Mouse (Mus musculus) hindbrain, embryonic 13.5 days (tissue): ENCODE data around the gene Arsb. TPM values are rescaled to one million over a fixed set of nuclear protein-coding genes. Genes with fewer than 3 reads are reported as not detected.
A peak's percentile ranks its signal among the peaks of the same experiment; 100 is the strongest.

Experiments
- ATAC-seq: fragments of 200-750 bp; cut with Nextera tagmentation; 2 replicates; pipeline ENCODE4 v1.8.0; 2017; ENCODE audit warnings: moderate TSS enrichment; ENCODE audit not compliant: low FRiP score
- H3K27ac ChIP-seq: fragments of 300-500 bp; sonication (generic); 2 replicates; pipeline ENCODE4 v1.5.1; 2015; ENCODE audit warnings: inconsistent platforms, mild to moderate bottlenecking, moderate library complexity
- H3K27me3 ChIP-seq: fragments of 300-500 bp; sonication (generic); 2 replicates; pipeline ENCODE4 v1.6.1; 2015; ENCODE audit warnings: mild to moderate bottlenecking, inconsistent platforms
- H3K36me3 ChIP-seq: fragments of 300-500 bp; sonication (generic); 2 replicates; pipeline ENCODE4 v1.6.1; 2015; ENCODE audit warnings: mild to moderate bottlenecking, inconsistent platforms
- H3K4me1 ChIP-seq: fragments of 300-500 bp; sonication (generic); replicated peaks from 2 replicates; pipeline ENCODE4 v1.6.1; 2015; ENCODE audit warnings: inconsistent platforms
- H3K4me2 ChIP-seq: fragments of 300-500 bp; sonication (generic); 2 replicates; pipeline ENCODE4 v1.6.1; 2015; ENCODE audit warnings: inconsistent platforms, mild to moderate bottlenecking, moderate library complexity
- H3K4me3 ChIP-seq: fragments of 300-500 bp; sonication (generic); 2 replicates; pipeline ENCODE4 v1.5.1; 2015; ENCODE audit warnings: mild to moderate bottlenecking, inconsistent platforms
- H3K9ac ChIP-seq: fragments of 300-500 bp; sonication (generic); 2 replicates; pipeline ENCODE4 v1.6.1; 2015; ENCODE audit warnings: mild to moderate bottlenecking, inconsistent platforms
- H3K9me3 ChIP-seq: fragments of 300-500 bp; sonication (generic); 2 replicates; pipeline ENCODE4 v1.6.1; 2016; ENCODE audit warnings: inconsistent platforms
- WGBS: fragments of 180-500 bp; shearing (Covaris S2); methylation state at CpG from one replicate; pipeline ENCODE4 v1.1.7; 2015; 5-methylcytosine and 5-hydroxymethylcytosine counted together
- polyA plus RNA-seq: library from polyadenylated mRNA; unstranded; fragments of >200 nt; fragmentation: Nextera tagmentation; extraction: Ambion mirVana; gene quantifications from 2 replicates; pipeline ENCODE4 v1.2.1, GENCODE M21; 2015

The Arsb gene
- polyA plus RNA-seq, 1 experiment from 2014 or later: 6.1 TPM

DNA sequence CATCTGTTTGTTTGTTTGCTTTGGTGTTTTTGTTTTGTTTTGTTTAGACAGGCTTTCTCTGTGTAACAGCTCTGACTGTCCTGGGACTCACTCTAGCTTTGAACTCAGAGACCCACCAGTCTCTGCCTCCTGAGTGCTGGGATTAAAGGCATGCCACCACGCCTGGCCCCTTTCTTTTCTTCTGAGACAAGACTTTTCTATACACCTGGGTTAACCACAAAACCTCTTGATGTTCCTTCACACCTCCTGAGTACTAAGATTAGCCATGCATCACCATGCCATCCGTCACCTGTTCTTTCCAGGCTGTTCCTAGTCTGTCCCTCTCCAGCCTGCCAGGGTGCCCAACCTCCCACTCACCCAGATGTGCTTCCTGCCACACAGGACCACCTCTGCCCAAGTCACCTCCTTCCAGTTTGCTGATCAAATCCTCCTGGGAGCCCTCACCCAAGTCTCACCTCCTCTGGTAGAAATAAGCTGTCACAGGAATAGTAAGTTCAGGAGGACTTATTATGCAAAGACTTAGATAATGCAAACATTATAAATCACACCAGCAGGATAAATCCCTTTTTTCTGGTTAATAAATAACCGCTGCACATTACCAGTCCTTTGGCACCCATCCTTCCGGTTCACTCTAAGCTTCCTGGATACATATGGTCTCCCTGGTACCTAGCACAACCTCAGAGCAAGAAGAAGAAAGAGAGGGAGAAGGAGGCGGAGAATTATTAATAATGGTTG lies 150.6 kb downstream of the Arsb start:
- 89% methylated on average over 5 of the region's 5 CpGs for WGBS
- ATAC-seq: no peak
- H3K36me3 ChIP-seq: no peaks in the 10 kb centered on the region
- no peaks in the 10 kb centered on the region for H3K9me3 ChIP-seq
- H3K4me1 ChIP-seq: 0 out of 2 replicates have a peak, but pooled peaks cover 3% of the 10 kb centered on the region
- H3K9ac ChIP-seq: no peak overlapping the region
- no peaks in the 10 kb centered on the region for H3K27me3 ChIP-seq
- no peak overlapping the region for H3K4me2 ChIP-seq
- H3K4me3 ChIP-seq: no peak overlapping the region
- no peak overlapping the region for H3K27ac ChIP-seq

DNA sequence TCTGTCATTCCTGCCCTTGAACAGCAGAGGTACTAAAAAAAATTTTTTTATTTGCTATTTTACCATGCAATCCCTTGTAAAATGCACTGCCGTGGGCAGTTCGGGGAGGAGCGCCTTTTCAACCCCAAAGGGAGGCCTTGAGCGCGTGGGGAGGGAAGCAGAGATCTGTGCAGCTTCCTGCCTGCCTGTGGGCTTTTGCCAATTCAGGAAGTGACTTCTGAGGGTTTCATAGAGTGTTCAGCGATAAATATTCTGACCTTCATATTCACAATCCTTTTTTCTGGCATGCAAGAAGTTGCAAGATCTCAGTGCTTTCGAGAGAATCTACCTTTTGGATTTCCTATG lies 151.1 kb downstream of the Arsb start:
- no peak overlapping the region for H3K4me2 ChIP-seq
- H3K27ac ChIP-seq: no peak overlapping the region
- no peaks in the 10 kb centered on the region for H3K27me3 ChIP-seq
- no peak overlapping the region for H3K4me3 ChIP-seq
- H3K36me3 ChIP-seq: no peaks in the 10 kb centered on the region
- no peaks in the 10 kb centered on the region for H3K9me3 ChIP-seq
- 79% methylated on average over 7 of the region's 7 CpGs for WGBS
- 0 out of 2 replicates have a peak, but pooled peaks cover 3% of the 10 kb centered on the region for H3K4me1 ChIP-seq
- H3K9ac ChIP-seq: no peak overlapping the region
- ATAC-seq: no peak

DNA sequence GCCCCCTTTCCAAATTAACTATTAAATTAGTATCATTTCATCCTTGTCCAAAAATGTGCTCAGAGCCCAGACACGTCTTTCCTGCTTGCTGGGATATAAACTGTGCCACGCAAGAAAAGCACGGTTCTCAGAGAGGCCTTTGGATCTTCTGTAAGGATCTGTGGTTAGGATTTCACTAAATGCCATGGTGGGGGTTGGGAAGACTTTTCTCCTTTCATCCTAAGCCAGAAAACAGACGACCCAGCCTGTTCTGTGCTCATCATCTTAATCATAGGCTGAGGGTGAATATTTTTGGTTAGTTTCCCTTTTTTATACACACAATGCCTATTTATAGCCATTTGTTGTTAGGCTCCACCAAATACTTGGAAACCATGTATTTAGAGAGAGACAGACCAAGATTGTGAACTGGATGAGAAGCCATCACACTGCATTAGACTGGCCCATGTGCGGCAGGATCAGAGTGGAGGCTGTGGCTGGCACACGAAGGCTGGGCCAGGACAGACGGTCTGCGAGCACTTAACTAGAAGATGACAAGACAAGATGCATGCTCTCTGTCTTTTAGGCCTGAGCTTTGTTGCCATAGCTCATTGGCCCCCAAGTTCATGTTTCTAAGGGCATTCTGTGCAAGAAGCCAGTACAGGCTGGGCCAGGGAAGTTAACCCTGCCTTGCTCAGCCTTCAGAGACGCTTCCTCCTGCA lies 153.5 kb downstream of the Arsb start:
- no peaks in the 10 kb centered on the region for H3K9me3 ChIP-seq
- 0 out of 2 replicates have a peak, but pooled peaks cover 3% of the 10 kb centered on the region for H3K4me1 ChIP-seq
- H3K27me3 ChIP-seq: no peaks in the 10 kb centered on the region
- H3K27ac ChIP-seq: no peak overlapping the region
- no peak overlapping the region for H3K9ac ChIP-seq
- 75% methylated on average over 9 of the region's 9 CpGs for WGBS
- H3K36me3 ChIP-seq: no peaks in the 10 kb centered on the region
- H3K4me2 ChIP-seq: no peak overlapping the region
- no peak for ATAC-seq
- no peak overlapping the region for H3K4me3 ChIP-seq

DNA sequence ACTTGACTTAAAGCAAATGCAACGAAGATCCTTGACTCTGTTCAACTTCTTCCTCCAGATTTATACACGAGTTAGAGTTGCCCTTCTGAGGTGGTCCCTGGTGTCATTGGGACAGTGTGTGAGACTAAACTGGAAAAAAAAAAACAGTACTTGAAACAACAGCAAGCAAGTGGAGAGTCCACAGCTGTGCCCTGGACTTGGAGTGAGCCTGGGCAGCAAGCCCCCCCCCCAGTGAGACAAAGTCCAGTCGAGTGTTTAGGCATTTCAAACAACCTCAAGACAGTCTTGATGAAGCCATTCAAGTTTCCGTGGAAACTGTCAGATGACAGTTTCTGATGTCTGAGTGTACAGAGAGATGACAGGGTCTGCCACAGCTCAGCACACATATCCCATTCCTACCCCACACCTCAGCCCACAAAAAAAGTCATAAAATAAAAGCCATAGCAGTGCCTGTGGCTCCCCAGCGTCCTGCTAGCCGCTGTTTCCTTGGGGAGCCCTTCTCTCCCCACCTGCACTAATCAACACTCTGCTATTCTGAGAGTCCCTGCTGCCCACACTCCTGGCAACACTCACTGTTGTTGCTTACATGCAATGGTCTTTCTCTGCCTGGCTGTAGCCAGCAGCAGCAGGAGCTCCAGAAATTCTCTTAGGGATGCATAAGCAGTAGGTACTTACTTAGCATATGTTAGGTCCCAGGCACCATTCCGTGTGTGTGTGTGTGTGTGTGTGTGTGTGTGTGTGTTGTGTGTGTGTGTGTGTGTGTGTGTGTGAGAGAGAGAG lies 159.3 kb downstream of the Arsb start:
- Histone ChIP-seq H3K4me1 (peaks cover 5% of the 10 kb centered on the region; the same call in 1 of the 2 replicates), H3K9me3 (no peaks in the 10 kb centered on the region), H3K36me3 (no peaks in the 10 kb centered on the region), H3K9ac (no peak overlapping the region), H3K4me3 (no peak overlapping the region), H3K27ac (no peak overlapping the region), H3K4me2 (no peak overlapping the region), H3K27me3 (no peaks in the 10 kb centered on the region)
- ATAC-seq: no peak
- 65% methylated on average over 7 of the region's 7 CpGs for WGBS

DNA sequence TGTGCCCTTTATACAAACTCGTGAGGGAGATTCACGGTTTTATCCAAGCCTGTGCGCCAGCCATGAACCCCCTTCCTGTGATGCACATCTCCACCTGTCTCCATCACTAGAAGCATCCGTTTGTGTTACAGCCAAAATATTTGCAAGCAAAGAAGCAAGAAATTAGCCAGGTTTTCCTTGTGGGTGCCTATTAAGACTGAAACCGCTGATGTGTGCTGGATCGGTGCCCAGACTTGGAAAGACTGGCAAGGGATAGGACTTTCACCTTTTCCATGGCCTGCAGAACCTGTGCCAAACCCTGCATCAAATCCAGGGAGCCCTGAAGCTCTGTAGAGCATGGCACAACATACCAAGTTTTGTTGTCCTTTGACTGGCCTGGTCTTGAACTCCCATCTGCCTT lies 165.0 kb downstream of the Arsb start:
- 79% methylated on average over 6 of the region's 6 CpGs for whole genome bisulfite sequencing
- Histone ChIP-seq H3K36me3 (no peaks in the 10 kb centered on the region), H3K4me1 (peaks cover 7% of the 10 kb centered on the region), H3K27ac (no peak overlapping the region), H3K4me3 (no peak overlapping the region), H3K27me3 (no peaks in the 10 kb centered on the region), H3K4me2 (no peak overlapping the region), H3K9ac (no peak overlapping the region), H3K9me3 (no peaks in the 10 kb centered on the region)
- ATAC-seq: no peak

DNA sequence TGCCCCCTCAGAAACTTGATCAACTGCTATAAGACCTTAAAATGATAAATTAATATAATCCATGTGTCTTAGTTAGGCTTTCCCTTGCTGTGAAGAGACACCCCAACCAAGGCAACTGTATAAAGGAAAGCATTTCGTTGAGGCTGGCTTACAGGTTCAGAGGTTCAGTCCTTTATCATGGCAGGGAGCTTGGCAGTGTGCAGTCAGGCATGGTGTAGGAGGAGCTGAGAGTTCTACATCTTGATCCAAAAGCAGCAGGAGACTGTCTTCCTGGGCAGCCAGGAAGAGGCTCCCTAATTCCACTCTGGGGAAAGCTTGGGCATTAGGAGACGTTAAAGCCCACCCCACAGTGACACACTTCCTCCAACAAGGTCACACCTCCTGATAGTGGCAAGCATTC lies 166.7 kb downstream of the Arsb start:
- Histone ChIP-seq H3K4me3 (no peak overlapping the region), H3K4me1 (peaks cover 7% of the 10 kb centered on the region), H3K9me3 (no peaks in the 10 kb centered on the region), H3K9ac (no peak overlapping the region), H3K27me3 (no peaks in the 10 kb centered on the region), H3K36me3 (no peaks in the 10 kb centered on the region), H3K27ac (no peak overlapping the region), H3K4me2 (no peak overlapping the region)
- no peak for ATAC-seq
- WGBS: 29% methylated on average over 2 of the region's 2 CpGs

DNA sequence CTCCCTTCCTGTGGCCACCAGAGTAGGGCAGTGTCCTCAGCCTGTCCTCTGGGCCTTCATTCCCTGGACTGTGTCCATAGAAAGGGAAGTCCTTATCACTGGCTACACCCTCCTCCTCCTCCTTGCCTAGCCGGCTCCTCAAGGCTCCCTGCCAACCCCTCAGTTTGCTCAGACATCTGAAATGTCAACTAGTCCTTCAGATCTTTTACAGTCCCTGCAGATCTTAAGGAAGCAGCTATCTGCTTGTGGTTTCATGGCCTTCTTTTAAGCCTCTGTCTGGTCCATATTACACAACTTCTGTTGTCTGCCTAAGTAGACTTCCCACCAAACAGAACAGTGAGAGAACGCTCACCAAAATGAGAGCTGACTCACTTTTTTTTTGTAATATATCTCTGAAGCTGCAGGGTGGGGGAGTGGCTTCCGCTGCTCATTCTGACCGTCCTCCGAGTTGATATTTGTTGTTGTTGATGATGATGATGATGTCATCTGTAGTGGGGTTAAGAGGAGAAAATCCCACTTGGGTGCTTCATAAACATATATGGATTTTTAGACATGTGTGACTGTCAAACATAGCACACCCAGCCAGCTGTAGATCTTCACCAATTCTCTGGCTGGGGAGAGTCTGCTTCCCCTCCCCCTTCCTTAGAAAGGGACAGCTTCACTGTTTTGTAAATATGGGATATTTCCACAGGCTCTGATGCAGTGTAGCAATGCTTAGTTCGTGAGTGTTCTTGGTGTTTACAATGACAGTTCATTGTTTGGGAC lies 168.1 kb downstream of the Arsb start:
- Histone ChIP-seq H3K4me1 (peaks cover 7% of the 10 kb centered on the region), H3K4me2 (no peak overlapping the region), H3K36me3 (no peaks in the 10 kb centered on the region), H3K27ac (no peak overlapping the region), H3K9ac (no peak overlapping the region), H3K4me3 (no peak overlapping the region), H3K9me3 (no peaks in the 10 kb centered on the region), H3K27me3 (no peaks in the 10 kb centered on the region)
- no peak for ATAC-seq
- 83% methylated on average over 6 of the region's 6 CpGs for WGBS

DNA sequence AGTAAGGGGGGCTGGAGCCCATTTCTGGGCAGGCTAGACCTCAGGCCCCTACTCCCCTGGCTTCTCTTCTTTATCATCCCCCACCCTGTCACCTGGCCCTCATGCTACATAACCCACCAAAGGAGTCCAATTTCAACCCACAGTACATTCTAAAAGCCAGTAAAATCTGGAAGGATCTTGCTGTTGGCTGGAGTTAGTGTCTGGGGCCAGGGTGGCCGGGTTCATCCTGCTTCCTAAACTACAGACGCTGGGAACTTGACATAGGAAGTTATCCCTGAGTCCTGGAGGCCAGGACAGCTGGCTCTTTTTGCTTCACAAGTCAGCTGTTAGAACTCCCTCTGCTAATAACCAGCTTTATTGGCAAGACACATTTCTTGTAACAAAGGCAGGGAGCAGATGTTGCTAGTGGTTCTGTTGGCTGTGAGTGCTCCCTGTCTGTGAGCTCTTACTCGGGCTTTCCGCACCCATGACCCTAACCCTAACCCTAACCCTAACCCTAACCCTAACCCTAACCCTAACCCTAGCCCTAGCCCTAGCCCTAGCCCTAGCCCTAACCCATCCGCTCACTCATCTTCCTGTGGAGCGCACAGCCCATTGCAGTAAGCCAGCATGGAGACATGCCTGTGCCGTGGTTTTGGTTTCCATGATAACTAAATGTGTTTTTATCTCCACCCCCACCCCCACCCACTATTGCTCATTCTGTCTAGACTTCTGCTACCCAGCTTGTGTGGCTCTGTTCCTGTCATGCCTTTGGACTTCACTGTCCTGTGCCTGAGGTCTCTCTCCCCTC lies 169.5 kb downstream of the Arsb start:
- WGBS: 67% methylated on average over 7 of the region's 7 CpGs
- 0 out of 2 replicates have a peak, but pooled peaks have one; percentile 63 for ATAC-seq
- no peak overlapping the region for H3K4me2 ChIP-seq

DNA sequence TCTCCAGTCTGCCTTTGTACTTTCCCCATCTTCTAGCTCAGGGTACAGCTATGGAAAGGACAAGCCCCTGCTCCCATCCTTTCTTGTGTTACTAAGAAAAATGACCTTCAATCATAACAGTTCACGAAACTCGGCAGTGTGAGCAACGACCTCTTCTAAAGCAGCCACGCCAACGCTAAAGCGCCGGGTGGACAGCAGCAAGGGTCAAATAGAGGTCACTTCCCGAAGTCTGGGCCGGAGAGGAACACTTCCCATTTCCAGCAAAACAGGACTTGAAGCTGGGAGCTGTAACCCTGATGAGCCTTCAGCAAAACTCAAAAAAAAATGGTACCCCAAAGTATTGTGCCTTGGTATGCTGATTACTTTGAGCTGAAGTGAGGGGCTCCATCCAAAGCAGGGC lies 179.6 kb downstream of the Arsb start:
- H3K4me1 ChIP-seq: no peaks in the 10 kb centered on the region
- no peak for ATAC-seq
- 42% methylated on average over 9 of the region's 9 CpGs for WGBS

More for the DNA sequence above, 169.5 kb downstream of the Arsb start:
- Histone ChIP-seq H3K36me3 (no peaks in the 10 kb centered on the region), H3K27ac (no peak overlapping the region), H3K9ac (no peak overlapping the region), H3K4me3 (no peak overlapping the region), H3K4me1 (peaks cover 7% of the 10 kb centered on the region), H3K27me3 (no peaks in the 10 kb centered on the region), H3K9me3 (no peaks in the 10 kb centered on the region)

DNA sequence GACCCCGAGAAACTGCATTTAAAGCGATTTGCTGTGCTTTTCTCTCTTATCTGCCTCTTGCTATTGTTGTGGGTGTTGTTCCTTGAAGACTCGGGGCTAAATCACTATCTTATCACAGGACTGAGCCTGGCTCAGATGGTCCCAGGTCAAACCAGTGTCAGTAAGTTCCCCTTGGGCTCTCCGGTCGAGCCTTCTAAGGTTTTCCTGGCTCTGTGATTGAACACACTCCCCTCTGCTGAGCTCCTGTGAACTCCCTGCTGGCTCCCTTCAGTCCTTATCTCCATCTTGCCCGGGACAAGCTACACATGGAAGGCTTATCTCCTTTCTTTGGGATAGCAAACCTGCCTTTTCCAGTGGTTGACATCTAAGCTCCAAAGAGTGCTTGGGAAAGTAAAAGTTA lies 180.1 kb downstream of the Arsb start:
- H3K9ac ChIP-seq: no peak overlapping the region
- no peaks in the 10 kb centered on the region for H3K27me3 ChIP-seq
- no peaks in the 10 kb centered on the region for H3K9me3 ChIP-seq
- 68% methylated on average over 6 of the region's 6 CpGs for WGBS
- no peak overlapping the region for H3K4me2 ChIP-seq
- no peak overlapping the region for H3K4me3 ChIP-seq
- no peak for ATAC-seq
- no peak overlapping the region for H3K27ac ChIP-seq
- no peaks in the 10 kb centered on the region for H3K4me1 ChIP-seq
- no peaks in the 10 kb centered on the region for H3K36me3 ChIP-seq

More for the DNA sequence above, 179.6 kb downstream of the Arsb start:
- Histone ChIP-seq H3K9ac (no peak overlapping the region), H3K4me2 (no peak overlapping the region), H3K9me3 (no peaks in the 10 kb centered on the region), H3K4me3 (no peak overlapping the region), H3K27me3 (no peaks in the 10 kb centered on the region), H3K36me3 (no peaks in the 10 kb centered on the region), H3K27ac (no peak overlapping the region)

DNA sequence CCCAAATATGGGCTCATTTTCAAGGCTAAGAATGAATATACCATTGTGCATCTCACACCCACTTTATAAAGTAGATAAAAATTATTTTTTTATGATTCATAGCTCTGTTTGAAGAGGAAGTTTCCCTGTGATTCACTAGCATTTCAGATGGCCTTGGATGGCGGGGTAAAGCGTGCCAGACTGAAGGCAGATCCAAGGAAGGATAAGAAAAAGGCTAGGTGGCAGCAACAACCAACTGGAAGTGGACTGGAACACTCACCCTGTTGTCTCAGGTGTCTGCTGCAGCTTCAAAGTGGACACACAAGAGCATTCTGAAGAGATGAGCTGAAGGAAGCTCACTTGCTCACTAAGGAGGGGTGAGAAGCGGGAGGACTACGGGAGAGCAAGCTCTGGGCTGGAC lies 181.0 kb downstream of the Arsb start:
- no peak overlapping the region for H3K27ac ChIP-seq
- 95% methylated on average over 4 of the region's 4 CpGs for WGBS
- H3K9me3 ChIP-seq: no peaks in the 10 kb centered on the region
- no peaks in the 10 kb centered on the region for H3K27me3 ChIP-seq
- no peak for ATAC-seq
- no peak overlapping the region for H3K4me2 ChIP-seq
- no peak overlapping the region for H3K9ac ChIP-seq
- H3K36me3 ChIP-seq: no peaks in the 10 kb centered on the region
- H3K4me3 ChIP-seq: no peak overlapping the region
- no peaks in the 10 kb centered on the region for H3K4me1 ChIP-seq
